Mouse (Mus musculus): ENCODE results near the gene Rimbp2. TPM values are rescaled to one million over a fixed set of nuclear protein-coding genes. Genes with fewer than 3 reads are reported as not detected.

Gene Rimbp2
- polyA plus RNA-seq, 1 experiment from 2014 or later: 2.2 TPM

GRCm38 (mm10) chr5:128805092-128805491 is 148.2 kb downstream of the Rimbp2 start:
- H3K4me1 ChIP-seq: peaks cover 4% of the 10 kb centered on the region; the same call in 1 of the 2 replicates
- no peak for ATAC-seq (ENCODE audit: low FRiP score)
- no peaks in the 10 kb centered on the region for H3K27me3 ChIP-seq
- H3K4me3 ChIP-seq: no peak overlapping the region
- H3K9ac ChIP-seq: no peak overlapping the region
- H3K27ac ChIP-seq: no peak overlapping the region
- H3K9me3 ChIP-seq (replicated peaks): 0 out of 2 replicates have a peak, but pooled peaks cover 2% of the 10 kb centered on the region
- no peaks in the 10 kb centered on the region for H3K36me3 ChIP-seq
- H3K4me2 ChIP-seq (replicated peaks): no peak overlapping the region
- WGBS: 86% methylated on average over 2 of the region's 2 CpGs

- Histone ChIP-seq H3K36me3 (peaks cover 9% of the 10 kb centered on the region; the same call in 1 of the 2 replicates), H3K4me3 (no peak overlapping the region)
- 99% methylated on average over 5 of the region's 5 CpGs for WGBS
Measured at GRCm38 (mm10) chr5:128800592-128800991, 152.7 kb downstream of the Rimbp2 start.

GRCm38 (mm10) chr5:128781621-128782020 is 171.7 kb downstream of the Rimbp2 start:
- H3K4me2 ChIP-seq (replicated peaks): no peak overlapping the region
- no peaks in the 10 kb centered on the region for H3K27me3 ChIP-seq
- peaks cover 17% of the 10 kb centered on the region for H3K4me1 ChIP-seq
- ATAC-seq (ENCODE audit: low FRiP score): no peak
- no peak overlapping the region for H3K9ac ChIP-seq
- H3K27ac ChIP-seq: no peak overlapping the region
- H3K36me3 ChIP-seq: no peaks in the 10 kb centered on the region
- 76% methylated on average over 22 of the region's 22 CpGs for WGBS
- no peak overlapping the region for H3K4me3 ChIP-seq
- no peaks in the 10 kb centered on the region for H3K9me3 ChIP-seq (replicated peaks)

More at GRCm38 (mm10) chr5:128800592-128800991, 152.7 kb downstream of the Rimbp2 start:
- Histone ChIP-seq H3K4me2 (replicated peaks) (no peak overlapping the region), H3K9ac (no peak overlapping the region), H3K27ac (no peak overlapping the region), H3K27me3 (no peaks in the 10 kb centered on the region; the same call in 1 of the 2 replicates), H3K9me3 (replicated peaks) (peaks cover 2% of the 10 kb centered on the region; the same call in 1 of the 2 replicates), H3K4me1 (no peaks in the 10 kb centered on the region)
- ATAC-seq (ENCODE audit: low FRiP score): no peak

- ATAC-seq (ENCODE audit: low FRiP score): no peak
- no peak overlapping the region for H3K4me2 ChIP-seq (replicated peaks)
- no peaks in the 10 kb centered on the region for H3K4me1 ChIP-seq
- H3K27ac ChIP-seq: no peak overlapping the region
- H3K9ac ChIP-seq: no peak overlapping the region
- H3K9me3 ChIP-seq (replicated peaks): no peaks in the 10 kb centered on the region
- H3K4me3 ChIP-seq: no peak overlapping the region
- H3K27me3 ChIP-seq: no peaks in the 10 kb centered on the region
- H3K36me3 ChIP-seq: no peaks in the 10 kb centered on the region
- WGBS: 70% methylated on average over 2 of the region's 2 CpGs
Measured at GRCm38 (mm10) chr5:128776386-128776785, 176.9 kb downstream of the Rimbp2 start.

GRCm38 (mm10) chr5:128769026-128769631 is 184.2 kb downstream of the Rimbp2 start:
- Histone ChIP-seq H3K9me3 (replicated peaks) (no peaks in the 10 kb centered on the region), H3K27me3 (no peaks in the 10 kb centered on the region), H3K4me2 (replicated peaks) (peak overlapping the region; percentile 40), H3K27ac (no peak overlapping the region), H3K4me1 (peaks cover 8% of the 10 kb centered on the region), H3K9ac (no peak overlapping the region), H3K36me3 (no peaks in the 10 kb centered on the region), H3K4me3 (0 out of 2 replicates have a peak overlapping the region, but pooled peaks have one; percentile 7)
- WGBS: 10% methylated on average over 10 of the region's 10 CpGs
- peak; percentile 84 for ATAC-seq (ENCODE audit: low FRiP score)

- WGBS: 42% methylated on average over 8 of the region's 8 CpGs
- H3K36me3 ChIP-seq: no peaks in the 10 kb centered on the region
- peaks cover 5% of the 10 kb centered on the region for H3K4me1 ChIP-seq
- H3K9me3 ChIP-seq (replicated peaks): no peaks in the 10 kb centered on the region; the same call in 1 of the 2 replicates
- no peak overlapping the region for H3K4me2 ChIP-seq (replicated peaks)
- no peak for ATAC-seq (ENCODE audit: low FRiP score)
- no peak overlapping the region for H3K9ac ChIP-seq
- H3K4me3 ChIP-seq: no peak overlapping the region
- no peaks in the 10 kb centered on the region for H3K27me3 ChIP-seq
- H3K27ac ChIP-seq: no peak overlapping the region
Measured at GRCm38 (mm10) chr5:128761118-128761517, 192.2 kb downstream of the Rimbp2 start.

GRCm38 (mm10) chr5:128746261-128746660 is 207.0 kb downstream of the Rimbp2 start:
- no peak for ATAC-seq (ENCODE audit: low FRiP score)
- H3K4me2 ChIP-seq (replicated peaks): no peak overlapping the region

GRCm38 (mm10) chr5:128745206-128745605 is 208.1 kb downstream of the Rimbp2 start:
- Histone ChIP-seq H3K27ac (no peak overlapping the region), H3K4me2 (replicated peaks) (no peak overlapping the region), H3K9ac (0 out of 2 replicates have a peak overlapping the region, but pooled peaks have one; percentile 23), H3K4me3 (no peak overlapping the region), H3K27me3 (no peaks in the 10 kb centered on the region), H3K9me3 (replicated peaks) (no peaks in the 10 kb centered on the region), H3K4me1 (peaks cover 4% of the 10 kb centered on the region), H3K36me3 (no peaks in the 10 kb centered on the region)
- no peak for ATAC-seq (ENCODE audit: low FRiP score)
- 79% methylated on average over 9 of the region's 9 CpGs for WGBS

More at GRCm38 (mm10) chr5:128746261-128746660, 207.0 kb downstream of the Rimbp2 start:
- 85% methylated on average over 8 of the region's 8 CpGs for WGBS
- H3K36me3 ChIP-seq: no peaks in the 10 kb centered on the region
- no peaks in the 10 kb centered on the region for H3K27me3 ChIP-seq
- no peak overlapping the region for H3K9ac ChIP-seq
- peaks cover 4% of the 10 kb centered on the region for H3K4me1 ChIP-seq
- no peak overlapping the region for H3K4me3 ChIP-seq
- no peak overlapping the region for H3K27ac ChIP-seq
- H3K9me3 ChIP-seq (replicated peaks): no peaks in the 10 kb centered on the region

GRCm38 (mm10) chr5:128744351-128744750 is 208.9 kb downstream of the Rimbp2 start:
- ATAC-seq (ENCODE audit: low FRiP score): no peak
- peaks cover 12% of the 10 kb centered on the region for H3K4me1 ChIP-seq
- no peaks in the 10 kb centered on the region; the same call in 1 of the 2 replicates for H3K27me3 ChIP-seq
- 90% methylated on average over 6 of the region's 6 CpGs for WGBS
- H3K36me3 ChIP-seq: no peaks in the 10 kb centered on the region
- no peak overlapping the region for H3K9ac ChIP-seq
- no peaks in the 10 kb centered on the region for H3K9me3 ChIP-seq (replicated peaks)
- H3K4me3 ChIP-seq: no peak overlapping the region
- H3K27ac ChIP-seq: no peak overlapping the region
- no peak overlapping the region for H3K4me2 ChIP-seq (replicated peaks)

- H3K4me2 ChIP-seq (replicated peaks): peak overlapping the region; percentile 38
- 27% methylated on average over 8 of the region's 8 CpGs for WGBS
- ATAC-seq (ENCODE audit: low FRiP score): peak; percentile 23; the same call in 1 of the 2 replicates
- H3K27me3 ChIP-seq: peaks cover 7% of the 10 kb centered on the region
- peaks cover 11% of the 10 kb centered on the region for H3K4me1 ChIP-seq
- H3K9me3 ChIP-seq (replicated peaks): no peaks in the 10 kb centered on the region
- no peaks in the 10 kb centered on the region for H3K36me3 ChIP-seq
- no peak overlapping the region for H3K9ac ChIP-seq
- no peak overlapping the region for H3K4me3 ChIP-seq
- no peak overlapping the region for H3K27ac ChIP-seq
Measured at GRCm38 (mm10) chr5:128739838-128740171, 213.5 kb downstream of the Rimbp2 start.

GRCm38 (mm10) chr5:128739168-128739837 is 214.0 kb downstream of the Rimbp2 start:
- ATAC-seq (ENCODE audit: low FRiP score): peak; percentile 76
- Histone ChIP-seq H3K9me3 (replicated peaks) (no peaks in the 10 kb centered on the region), H3K4me3 (no peak overlapping the region), H3K4me1 (peaks cover 11% of the 10 kb centered on the region), H3K27ac (no peak overlapping the region), H3K9ac (no peak overlapping the region), H3K27me3 (peaks cover 7% of the 10 kb centered on the region), H3K4me2 (replicated peaks) (peak overlapping the region; percentile 38), H3K36me3 (no peaks in the 10 kb centered on the region)
- 18% methylated on average over 15 of the region's 17 CpGs for WGBS

- Histone ChIP-seq H3K36me3 (no peaks in the 10 kb centered on the region), H3K4me1 (peaks cover 12% of the 10 kb centered on the region), H3K4me2 (replicated peaks) (no peak overlapping the region), H3K9ac (no peak overlapping the region), H3K4me3 (no peak overlapping the region), H3K27me3 (peaks cover 9% of the 10 kb centered on the region), H3K27ac (no peak overlapping the region), H3K9me3 (replicated peaks) (no peaks in the 10 kb centered on the region)
- ATAC-seq (ENCODE audit: low FRiP score): no peak
- WGBS: 76% methylated on average over 22 of the region's 22 CpGs
Measured at GRCm38 (mm10) chr5:128735921-128736320, 217.4 kb downstream of the Rimbp2 start.

Data from hindbrain, embryonic 12.5 days (tissue).